Mouse (Mus musculus) G1E (cell line): ENCODE measurements around the gene Sost.

Source experiments
- CTCF ChIP-seq: IDR thresholded peaks from 2 replicates; pipeline ENCODE4 v1.5.1; 2012; ENCODE audit warnings: low read depth, low read length, inconsistent platforms, mixed read lengths
- GATA1 ChIP-seq: IDR thresholded peaks from 2 replicates; pipeline ENCODE4 v1.6.1; 2012; ENCODE audit warnings: borderline replicate concordance, low read length, inconsistent platforms, mixed read lengths
- GATA2 ChIP-seq: IDR thresholded peaks from 2 replicates; pipeline ENCODE4 v1.6.1; 2012; ENCODE audit warnings: low read depth, low read length, inconsistent platforms, borderline replicate concordance
- POLR2AphosphoS5 ChIP-seq: IDR thresholded peaks from 2 replicates; pipeline ENCODE4 v1.6.1; 2012; ENCODE audit warnings: low read depth, low read length, inconsistent platforms; ENCODE audit not compliant: insufficient replicate concordance
- TAL1 ChIP-seq: conservative IDR thresholded peaks from 2 replicates; pipeline ENCODE4 v1.6.1; 2012; ENCODE audit warnings: low read depth, low read length, inconsistent platforms, mixed read lengths

- TF ChIP-seq GATA2 (no peak), CTCF (no peak), TAL1 (no peak), POLR2AphosphoS5 (no peak), GATA1 (no peak)
Observed at GRCm38 (mm10) chr11:101979140-101979539, 12.3 kb upstream of the Sost start.
